Mouse (Mus musculus): ENCODE data around the gene Cct8l1. TPM values are rescaled to one million over a fixed set of nuclear protein-coding genes. Genes with fewer than 3 reads are reported as not detected.

The Cct8l1 gene
- total and polyA plus RNA-seq, 2 experiments from 2014 or later = not detected

GRCm38 (mm10) chr5:25540921-25541320 lies 25.1 kb downstream of the Cct8l1 start:
- Histone ChIP-seq H3K27ac (ENCODE audit: low read depth, low read length) (no peak overlapping the region), H3K4me3 (ENCODE audit: low read depth, low read length) (no peak overlapping the region), H3K4me1 (ENCODE audit: insufficient read depth, low read length) (no peaks in the 10 kb centered on the region), H3K9ac (replicated peaks; ENCODE audit: low read length, poor library complexity, severe bottlenecking) (no peak overlapping the region), H3K27me3 (ENCODE audit: insufficient read depth, low read length) (no peaks in the 10 kb centered on the region), H3K4me2 (ENCODE audit: low read depth, low read length, poor library complexity, severe bottlenecking) (no peak overlapping the region), H3K36me3 (ENCODE audit: insufficient read depth, low read length) (no peaks in the 10 kb centered on the region), H3K9me3 (ENCODE audit: low read length) (no peaks in the 10 kb centered on the region)
- no peak for DNase-seq (ENCODE audit: low spot score)
- WGBS = 81% methylated on average over 3 of the region's 3 CpGs
- ATAC-seq (ENCODE audit: low FRiP score) = no peak
- no peak for TF ChIP-seq CTCF (IDR thresholded peaks at IDR 0.05)

GRCm38 (mm10) chr5:25541661-25542060 lies 25.8 kb downstream of the Cct8l1 start:
- no peak for ATAC-seq (ENCODE audit: low FRiP score)
- H3K27ac ChIP-seq (ENCODE audit: low read depth, low read length) = no peak overlapping the region
- no peaks in the 10 kb centered on the region for H3K36me3 ChIP-seq (ENCODE audit: insufficient read depth, low read length)
- H3K4me2 ChIP-seq (ENCODE audit: low read depth, low read length, poor library complexity, severe bottlenecking) = no peak overlapping the region
- no peak overlapping the region for H3K9ac ChIP-seq (replicated peaks; ENCODE audit: low read length, poor library complexity, severe bottlenecking)
- WGBS = 64% methylated on average over 2 of the region's 2 CpGs
- H3K9me3 ChIP-seq (ENCODE audit: low read length) = no peaks in the 10 kb centered on the region
- H3K27me3 ChIP-seq (ENCODE audit: insufficient read depth, low read length) = no peaks in the 10 kb centered on the region
- H3K4me3 ChIP-seq (ENCODE audit: low read depth, low read length) = no peak overlapping the region
- TF ChIP-seq CTCF (IDR thresholded peaks at IDR 0.05) = no peak
- H3K4me1 ChIP-seq (ENCODE audit: insufficient read depth, low read length) = no peaks in the 10 kb centered on the region
- no peak for DNase-seq (ENCODE audit: low spot score)

- ATAC-seq (ENCODE audit: low FRiP score) (no peak), DNase-seq (ENCODE audit: low spot score) (peak; percentile 34)
- Histone ChIP-seq H3K36me3 (ENCODE audit: insufficient read depth, low read length) (no peaks in the 10 kb centered on the region), H3K27me3 (ENCODE audit: insufficient read depth, low read length) (no peaks in the 10 kb centered on the region), H3K4me2 (ENCODE audit: low read depth, low read length, poor library complexity, severe bottlenecking) (no peak overlapping the region), H3K4me3 (ENCODE audit: low read depth, low read length) (no peak overlapping the region), H3K9ac (replicated peaks; ENCODE audit: low read length, poor library complexity, severe bottlenecking) (no peak overlapping the region), H3K9me3 (ENCODE audit: low read length) (no peaks in the 10 kb centered on the region), H3K27ac (ENCODE audit: low read depth, low read length) (no peak overlapping the region), H3K4me1 (ENCODE audit: insufficient read depth, low read length) (no peaks in the 10 kb centered on the region)
- no peak for TF ChIP-seq CTCF (IDR thresholded peaks at IDR 0.05)
- WGBS = 90% methylated on average over 3 of the region's 3 CpGs
Measured at GRCm38 (mm10) chr5:25544061-25544460, 28.2 kb downstream of the Cct8l1 start.

GRCm38 (mm10) chr5:25544566-25544965 lies 28.7 kb downstream of the Cct8l1 start:
- Histone ChIP-seq H3K4me3 (ENCODE audit: low read depth, low read length) (no peak overlapping the region), H3K27me3 (ENCODE audit: insufficient read depth, low read length) (no peaks in the 10 kb centered on the region), H3K4me1 (ENCODE audit: insufficient read depth, low read length) (no peaks in the 10 kb centered on the region), H3K4me2 (ENCODE audit: low read depth, low read length, poor library complexity, severe bottlenecking) (no peak overlapping the region), H3K9ac (replicated peaks; ENCODE audit: low read length, poor library complexity, severe bottlenecking) (no peak overlapping the region), H3K9me3 (ENCODE audit: low read length) (no peaks in the 10 kb centered on the region), H3K36me3 (ENCODE audit: insufficient read depth, low read length) (no peaks in the 10 kb centered on the region), H3K27ac (ENCODE audit: low read depth, low read length) (no peak overlapping the region)
- WGBS = 74% methylated on average over 5 of the region's 5 CpGs
- DNase-seq (ENCODE audit: low spot score) = no peak
- no peak for ATAC-seq (ENCODE audit: low FRiP score)
- no peak for TF ChIP-seq CTCF (IDR thresholded peaks at IDR 0.05)

- H3K27ac ChIP-seq (ENCODE audit: low read depth, low read length) = no peak overlapping the region
- no peak for TF ChIP-seq CTCF (IDR thresholded peaks at IDR 0.05)
- H3K4me1 ChIP-seq (ENCODE audit: insufficient read depth, low read length) = no peaks in the 10 kb centered on the region
- H3K4me3 ChIP-seq (ENCODE audit: low read depth, low read length) = no peak overlapping the region
- H3K27me3 ChIP-seq (ENCODE audit: insufficient read depth, low read length) = no peaks in the 10 kb centered on the region
- H3K36me3 ChIP-seq (ENCODE audit: insufficient read depth, low read length) = no peaks in the 10 kb centered on the region
- 93% methylated on average over 2 of the region's 2 CpGs for WGBS
- H3K4me2 ChIP-seq (ENCODE audit: low read depth, low read length, poor library complexity, severe bottlenecking) = no peak overlapping the region
- ATAC-seq (ENCODE audit: low FRiP score) (no peak), DNase-seq (ENCODE audit: low spot score) (no peak)
- H3K9me3 ChIP-seq (ENCODE audit: low read length) = no peaks in the 10 kb centered on the region
- no peak overlapping the region for H3K9ac ChIP-seq (replicated peaks; ENCODE audit: low read length, poor library complexity, severe bottlenecking)
Measured at GRCm38 (mm10) chr5:25546912-25547311, 31.0 kb downstream of the Cct8l1 start.

- WGBS = 84% methylated on average over 1 of the region's 1 CpGs
- H3K4me1 ChIP-seq (ENCODE audit: insufficient read depth, low read length) = no peaks in the 10 kb centered on the region
- no peaks in the 10 kb centered on the region for H3K27me3 ChIP-seq (ENCODE audit: insufficient read depth, low read length)
- H3K9me3 ChIP-seq (ENCODE audit: low read length) = no peaks in the 10 kb centered on the region
- H3K9ac ChIP-seq (replicated peaks; ENCODE audit: low read length, poor library complexity, severe bottlenecking) = no peak overlapping the region
- no peak overlapping the region for H3K4me2 ChIP-seq (ENCODE audit: low read depth, low read length, poor library complexity, severe bottlenecking)
- H3K27ac ChIP-seq (ENCODE audit: low read depth, low read length) = no peak overlapping the region
- no peak for DNase-seq (ENCODE audit: low spot score)
- no peak for TF ChIP-seq CTCF (IDR thresholded peaks at IDR 0.05)
- ATAC-seq (ENCODE audit: low FRiP score) = no peak
- no peaks in the 10 kb centered on the region for H3K36me3 ChIP-seq (ENCODE audit: insufficient read depth, low read length)
- no peak overlapping the region for H3K4me3 ChIP-seq (ENCODE audit: low read depth, low read length)
Measured at GRCm38 (mm10) chr5:25550912-25551311, 35.0 kb downstream of the Cct8l1 start.

Measured in midbrain, postnatal 0 days (tissue).